Mouse (Mus musculus) neural tube, embryonic 11.5 days (tissue): ENCODE data around the gene Lsm4. TPM values are rescaled to one million over a fixed set of nuclear protein-coding genes. Genes with fewer than 3 reads are reported as not detected.
A peak's percentile ranks its signal among the peaks of the same experiment; 100 is the strongest.

Experiments used
- ATAC-seq: fragments of 200-750 bp; cut with Nextera tagmentation; 2 replicates; pipeline ENCODE4 v1.8.0; 2017; ENCODE audit warnings: moderate number of reproducible peaks, mild to moderate bottlenecking, moderate TSS enrichment, moderate library complexity; ENCODE audit not compliant: insufficient read depth, low FRiP score, low TSS enrichment
- DNase-seq: peaks from one replicate; pipeline ENCODE4 v3.0.0-alpha.2; 2015; ENCODE audit warnings: low spot score
- H3K27ac ChIP-seq: fragments of 300-500 bp; sonication (generic); 2 replicates; pipeline ENCODE4 v1.5.1; 2014; ENCODE audit warnings: low read depth, mild to moderate bottlenecking, low read length
- H3K27me3 ChIP-seq: fragments of 300-500 bp; sonication (generic); 2 replicates; pipeline ENCODE4 v1.6.1; 2014; ENCODE audit warnings: mild to moderate bottlenecking, low read length, mixed read lengths; ENCODE audit not compliant: control insufficient read depth, insufficient read depth
- H3K36me3 ChIP-seq: fragments of 300-500 bp; sonication (generic); 2 replicates; pipeline ENCODE4 v1.6.1; 2014; ENCODE audit warnings: mild to moderate bottlenecking, low read length, moderate library complexity, mixed read lengths; ENCODE audit not compliant: control insufficient read depth, insufficient read depth
- H3K4me1 ChIP-seq: fragments of 300-500 bp; sonication (generic); 2 replicates; pipeline ENCODE4 v1.6.1; 2014; ENCODE audit warnings: low read length, mixed read lengths; ENCODE audit not compliant: control insufficient read depth, insufficient read depth
- H3K4me2 ChIP-seq: fragments of 300-500 bp; sonication (generic); 2 replicates; pipeline ENCODE4 v1.6.1; 2014; ENCODE audit warnings: low read depth, mild to moderate bottlenecking, moderate library complexity
- H3K4me3 ChIP-seq: fragments of 300-500 bp; sonication (generic); 2 replicates; pipeline ENCODE4 v1.5.1; 2014; ENCODE audit warnings: low read depth, low read length
- H3K9ac ChIP-seq: fragments of 300-500 bp; sonication (generic); 2 replicates; pipeline ENCODE4 v1.6.1; 2014; ENCODE audit warnings: mild to moderate bottlenecking, low read length
- H3K9me3 ChIP-seq: fragments of 300-500 bp; sonication (generic); 2 replicates; pipeline ENCODE4 v1.6.1; 2016; ENCODE audit warnings: low read length; ENCODE audit not compliant: control insufficient read depth
- WGBS: fragments of 180-500 bp; shearing (Covaris S2); extraction: QIAGEN DNeasy Blood & Tissue Kit; methylation state at CpG from one replicate; pipeline ENCODE4 v1.1.7; 2014; 5-methylcytosine and 5-hydroxymethylcytosine counted together
- polyA plus RNA-seq: library from polyadenylated mRNA; unstranded; fragments of >200 nt; fragmentation: Nextera tagmentation; extraction: Ambion mirVana; gene quantifications from 2 replicates; pipeline ENCODE4 v1.2.1, GENCODE M21; 2014

The Lsm4 gene
- polyA plus RNA-seq, 1 experiment from 2014 or later, result 298 TPM

- Histone ChIP-seq H3K36me3 (peaks cover 7% of the 10 kb centered on the region; the same call in 1 of the 2 replicates), H3K9me3 (no peaks in the 10 kb centered on the region), H3K4me3 (no peak overlapping the region), H3K27me3 (no peaks in the 10 kb centered on the region), H3K9ac (no peak overlapping the region; the same call in 1 of the 2 replicates), H3K27ac (peak overlapping the region; percentile 56), H3K4me1 (peaks cover 30% of the 10 kb centered on the region), H3K4me2 (no peak overlapping the region)
- DNase-seq (no peak), ATAC-seq (no peak)
Measured at GRCm38 (mm10) chr8:70646775-70647174, 26.3 kb upstream of the Lsm4 start.

- DNase-seq (peak; percentile 68), ATAC-seq (peak; percentile 49)
- Histone ChIP-seq H3K36me3 (peaks cover 7% of the 10 kb centered on the region; the same call in 1 of the 2 replicates), H3K4me1 (peaks cover 30% of the 10 kb centered on the region), H3K4me2 (no peak overlapping the region), H3K4me3 (no peak overlapping the region), H3K9me3 (no peaks in the 10 kb centered on the region), H3K27me3 (no peaks in the 10 kb centered on the region), H3K9ac (peak overlapping the region; percentile 15; the same call in 1 of the 2 replicates), H3K27ac (peak overlapping the region; percentile 56)
- 37% methylated on average over 8 of the region's 8 CpGs for WGBS
Measured at GRCm38 (mm10) chr8:70647343-70648163, 25.5 kb upstream of the Lsm4 start.

GRCm38 (mm10) chr8:70648164-70648442 lies 24.9 kb upstream of the Lsm4 start:
- no peak for DNase-seq

GRCm38 (mm10) chr8:70648921-70649320 lies 24.1 kb upstream of the Lsm4 start:
- H3K27ac ChIP-seq, result peak overlapping the region; percentile 63
- ATAC-seq, result no peak
- no peak overlapping the region for H3K9ac ChIP-seq
- H3K36me3 ChIP-seq, result peaks cover 7% of the 10 kb centered on the region; the same call in 1 of the 2 replicates
- H3K4me3 ChIP-seq, result no peak overlapping the region
- no peak overlapping the region for H3K4me2 ChIP-seq
- WGBS, result 70% methylated on average over 3 of the region's 3 CpGs
- no peaks in the 10 kb centered on the region for H3K9me3 ChIP-seq
- no peaks in the 10 kb centered on the region for H3K27me3 ChIP-seq
- H3K4me1 ChIP-seq, result peaks cover 33% of the 10 kb centered on the region
- DNase-seq, result no peak

More at GRCm38 (mm10) chr8:70648164-70648442, 24.9 kb upstream of the Lsm4 start:
- ATAC-seq, result no peak
- Histone ChIP-seq H3K4me1 (peaks cover 33% of the 10 kb centered on the region), H3K27ac (peak overlapping the region; percentile 56), H3K4me2 (no peak overlapping the region), H3K27me3 (no peaks in the 10 kb centered on the region), H3K36me3 (peaks cover 7% of the 10 kb centered on the region; the same call in 1 of the 2 replicates), H3K4me3 (no peak overlapping the region), H3K9ac (no peak overlapping the region; the same call in 1 of the 2 replicates), H3K9me3 (no peaks in the 10 kb centered on the region)
- 57% methylated on average over 1 of the region's 1 CpGs for WGBS

- peak overlapping the region; percentile 63 for H3K27ac ChIP-seq
- 88% methylated on average over 4 of the region's 4 CpGs for WGBS
- H3K27me3 ChIP-seq, result no peaks in the 10 kb centered on the region
- no peak overlapping the region for H3K9ac ChIP-seq
- no peak overlapping the region for H3K4me2 ChIP-seq
- H3K9me3 ChIP-seq, result no peaks in the 10 kb centered on the region
- H3K4me3 ChIP-seq, result no peak overlapping the region
- peaks cover 34% of the 10 kb centered on the region for H3K4me1 ChIP-seq
- peak; percentile 32; the same call in 1 of the 2 replicates for ATAC-seq
- peak; percentile 69 for DNase-seq
- peaks cover 7% of the 10 kb centered on the region for H3K36me3 ChIP-seq
Measured at GRCm38 (mm10) chr8:70649324-70649723, 23.7 kb upstream of the Lsm4 start.

- no peaks in the 10 kb centered on the region for H3K9me3 ChIP-seq
- ATAC-seq, result no peak
- H3K27me3 ChIP-seq, result no peaks in the 10 kb centered on the region
- H3K27ac ChIP-seq, result 0 out of 2 replicates have a peak overlapping the region, but pooled peaks have one; percentile 39
- WGBS, result 96% methylated on average over 17 of the region's 17 CpGs
- no peak overlapping the region for H3K4me3 ChIP-seq
- DNase-seq, result no peak
- H3K4me1 ChIP-seq, result peaks cover 37% of the 10 kb centered on the region
- no peak overlapping the region for H3K9ac ChIP-seq
- peaks cover 10% of the 10 kb centered on the region for H3K36me3 ChIP-seq
- H3K4me2 ChIP-seq, result no peak overlapping the region
Measured at GRCm38 (mm10) chr8:70650351-70650750, 22.7 kb upstream of the Lsm4 start.

- WGBS, result 60% methylated on average over 2 of the region's 2 CpGs
- no peak overlapping the region for H3K4me3 ChIP-seq
- no peak overlapping the region for H3K9ac ChIP-seq
- peaks cover 10% of the 10 kb centered on the region for H3K36me3 ChIP-seq
- H3K27ac ChIP-seq, result 0 out of 2 replicates have a peak overlapping the region, but pooled peaks have one; percentile 29
- H3K9me3 ChIP-seq, result no peaks in the 10 kb centered on the region
- DNase-seq, result no peak
- H3K4me1 ChIP-seq, result peaks cover 38% of the 10 kb centered on the region
- H3K27me3 ChIP-seq, result no peaks in the 10 kb centered on the region
- no peak overlapping the region for H3K4me2 ChIP-seq
- no peak for ATAC-seq
Measured at GRCm38 (mm10) chr8:70653226-70653625, 19.8 kb upstream of the Lsm4 start.

GRCm38 (mm10) chr8:70654121-70654520 lies 18.9 kb upstream of the Lsm4 start:
- WGBS, result 68% methylated on average over 1 of the region's 1 CpGs
- DNase-seq (no peak), ATAC-seq (no peak)
- no peaks in the 10 kb centered on the region for H3K27me3 ChIP-seq
- no peak overlapping the region for H3K4me2 ChIP-seq
- no peak overlapping the region for H3K9ac ChIP-seq
- H3K4me1 ChIP-seq, result peaks cover 37% of the 10 kb centered on the region
- H3K27ac ChIP-seq, result peak overlapping the region; percentile 96; the same call in 1 of the 2 replicates
- H3K9me3 ChIP-seq, result no peaks in the 10 kb centered on the region
- no peak overlapping the region for H3K4me3 ChIP-seq
- peaks cover 6% of the 10 kb centered on the region for H3K36me3 ChIP-seq

- 12% methylated on average over 2 of the region's 2 CpGs for WGBS
- H3K4me3 ChIP-seq, result no peak overlapping the region
- ATAC-seq (peak; percentile 20), DNase-seq (peak; percentile 59)
- H3K36me3 ChIP-seq, result peaks cover 3% of the 10 kb centered on the region
- H3K4me1 ChIP-seq, result peaks cover 38% of the 10 kb centered on the region
- H3K27ac ChIP-seq, result peak overlapping the region; percentile 96
- H3K9ac ChIP-seq, result peak overlapping the region; percentile 55
- no peaks in the 10 kb centered on the region for H3K27me3 ChIP-seq
- no peaks in the 10 kb centered on the region for H3K9me3 ChIP-seq
- H3K4me2 ChIP-seq, result peak overlapping the region; percentile 25
Measured at GRCm38 (mm10) chr8:70655469-70655868, 17.6 kb upstream of the Lsm4 start.
